Mouse (Mus musculus) liver, postnatal 0 days (tissue): ENCODE results near the gene Kcnn3. TPM values are rescaled to one million over a fixed set of nuclear protein-coding genes. Genes with fewer than 3 reads are reported as not detected.
A peak's percentile ranks its signal among the peaks of the same experiment; 100 is the strongest.

ENCODE experiments used
- ATAC-seq: fragments of 200-750 bp; cut with Nextera tagmentation; 2 replicates; pipeline ENCODE4 v1.8.0; 2017; ENCODE audit warnings: mild to moderate bottlenecking, moderate library complexity
- DNase-seq: peaks from one replicate; pipeline ENCODE4 v3.0.0-alpha.2; 2016
- H3K27ac ChIP-seq: fragments of 300-500 bp; sonication (generic); 2 replicates; pipeline ENCODE4 v1.5.1; 2014; ENCODE audit warnings: antibody characterized with exemption, moderate library complexity, mild to moderate bottlenecking, low read depth
- H3K27me3 ChIP-seq: fragments of 300-500 bp; sonication (generic); 2 replicates; pipeline ENCODE4 v1.6.1; 2014; ENCODE audit warnings: low read length, control low read depth, mixed read lengths; ENCODE audit not compliant: insufficient read depth
- H3K36me3 ChIP-seq: fragments of 300-500 bp; sonication (generic); replicated peaks from 2 replicates; pipeline ENCODE4 v1.6.1; 2014; ENCODE audit warnings: mild to moderate bottlenecking, control low read depth, low read length, moderate library complexity, mixed read lengths; ENCODE audit not compliant: insufficient read depth
- H3K4me1 ChIP-seq: fragments of 300-500 bp; sonication (generic); 2 replicates; pipeline ENCODE4 v1.6.1; 2014; ENCODE audit warnings: antibody characterized with exemption, mild to moderate bottlenecking, control low read depth; ENCODE audit not compliant: insufficient read depth
- H3K4me2 ChIP-seq: fragments of 300-500 bp; sonication (generic); 2 replicates; pipeline ENCODE4 v1.6.1; 2014; ENCODE audit warnings: low read depth, mild to moderate bottlenecking, low read length, moderate library complexity, mixed read lengths
- H3K4me3 ChIP-seq: fragments of 300-500 bp; sonication (generic); 2 replicates; pipeline ENCODE4 v1.5.1; 2014; ENCODE audit warnings: low read depth, low read length
- H3K9ac ChIP-seq: fragments of 300-500 bp; sonication (generic); replicated peaks from 2 replicates; pipeline ENCODE4 v1.6.1; 2014; ENCODE audit warnings: mild to moderate bottlenecking, moderate library complexity
- H3K9me3 ChIP-seq: fragments of 300-500 bp; sonication (generic); 2 replicates; pipeline ENCODE4 v1.6.1; 2016; ENCODE audit warnings: mild to moderate bottlenecking, control low read depth, low read length, mixed read lengths
- CTCF ChIP-seq: sonication (generic); IDR thresholded peaks from 2 replicates; pipeline ENCODE4 v1.5.1; 2016; ENCODE audit warnings: antibody characterized with exemption, low read depth
- EP300 ChIP-seq: IDR thresholded peaks from 2 replicates; pipeline ENCODE4 v1.6.1; 2016; ENCODE audit warnings: antibody characterized with exemption, low read depth, mild to moderate bottlenecking
- WGBS: fragments of 180-500 bp; shearing (Covaris S2); extraction: QIAGEN DNeasy Blood & Tissue Kit; methylation state at CpG from one replicate; pipeline ENCODE4 v1.1.7; 2014; ENCODE audit not compliant: insufficient replicate concordance; 5-methylcytosine and 5-hydroxymethylcytosine counted together
- polyA plus RNA-seq: library from polyadenylated mRNA; unstranded; fragments of >200 nt; fragmentation: Nextera tagmentation; extraction: Ambion mirVana; gene quantifications from 2 replicates; pipeline ENCODE4 v1.2.1, GENCODE M21; 2015

Kcnn3 gene
- polyA plus RNA-seq, 1 experiment from 2014 or later, result 0.04 TPM

- TF ChIP-seq EP300 (no peak), CTCF (no peak)
- no peak overlapping the region for H3K9ac ChIP-seq
- WGBS, result 39% methylated on average over 6 of the region's 6 CpGs
- no peaks in the 10 kb centered on the region for H3K9me3 ChIP-seq
- H3K4me3 ChIP-seq, result no peak overlapping the region
- H3K27ac ChIP-seq, result no peak overlapping the region
- DNase-seq (no peak), ATAC-seq (no peak)
- peaks cover 7% of the 10 kb centered on the region for H3K4me1 ChIP-seq
- no peak overlapping the region for H3K4me2 ChIP-seq
- no peaks in the 10 kb centered on the region for H3K36me3 ChIP-seq
- H3K27me3 ChIP-seq, result peaks cover 45% of the 10 kb centered on the region
These were observed 2.6 kb downstream of the Kcnn3 start for GRCm38 (mm10) chr3:89522450-89523128.

DNA sequence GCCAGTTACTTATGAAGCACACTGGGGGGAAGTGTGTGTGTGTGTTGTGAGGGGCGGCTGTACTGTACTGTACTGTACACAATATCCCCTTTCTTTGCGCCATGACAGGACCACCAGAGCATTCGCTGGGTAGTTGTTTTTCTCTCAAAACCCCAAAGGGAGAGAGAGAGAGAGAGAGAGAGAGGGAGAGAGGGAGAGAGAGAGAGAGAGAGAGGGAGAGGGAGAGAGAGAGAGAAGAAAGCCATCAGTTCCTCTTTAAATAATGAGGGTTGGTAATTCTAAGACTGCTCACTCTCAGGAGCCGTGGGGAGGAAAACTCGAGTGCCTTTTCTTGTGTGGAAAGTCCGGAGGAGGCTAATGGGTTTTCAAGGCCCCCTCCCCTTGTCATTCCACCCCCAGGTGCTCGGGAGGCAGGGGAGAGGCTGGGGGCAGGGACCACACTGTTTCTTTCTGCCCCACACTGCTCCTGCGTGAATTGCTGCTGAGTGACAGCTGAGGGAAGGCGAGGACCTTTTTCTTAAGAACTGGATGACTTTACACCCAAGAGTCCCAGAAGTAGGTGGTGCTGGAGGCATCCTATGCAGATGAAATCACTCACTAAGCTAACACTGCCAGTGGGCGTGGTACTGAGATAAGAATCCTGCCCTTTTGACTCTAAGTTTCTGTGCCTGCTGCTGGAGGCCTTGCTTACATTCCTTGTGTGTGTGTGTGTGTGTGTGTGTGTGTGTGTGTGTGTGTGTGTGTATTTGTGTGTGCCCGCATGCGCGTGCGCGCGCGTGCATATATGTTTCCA is 6.5 kb downstream of the Kcnn3 start:
- peaks cover 18% of the 10 kb centered on the region for H3K27me3 ChIP-seq
- no peak overlapping the region for H3K4me3 ChIP-seq
- H3K9me3 ChIP-seq, result no peaks in the 10 kb centered on the region
- DNase-seq (no peak), ATAC-seq (no peak)
- no peak overlapping the region for H3K4me2 ChIP-seq
- TF ChIP-seq EP300 (no peak), CTCF (no peak)
- H3K9ac ChIP-seq, result no peak overlapping the region
- no peaks in the 10 kb centered on the region for H3K36me3 ChIP-seq
- no peak overlapping the region for H3K27ac ChIP-seq
- no peaks in the 10 kb centered on the region for H3K4me1 ChIP-seq
- 49% methylated on average over 17 of the region's 17 CpGs for WGBS

DNA sequence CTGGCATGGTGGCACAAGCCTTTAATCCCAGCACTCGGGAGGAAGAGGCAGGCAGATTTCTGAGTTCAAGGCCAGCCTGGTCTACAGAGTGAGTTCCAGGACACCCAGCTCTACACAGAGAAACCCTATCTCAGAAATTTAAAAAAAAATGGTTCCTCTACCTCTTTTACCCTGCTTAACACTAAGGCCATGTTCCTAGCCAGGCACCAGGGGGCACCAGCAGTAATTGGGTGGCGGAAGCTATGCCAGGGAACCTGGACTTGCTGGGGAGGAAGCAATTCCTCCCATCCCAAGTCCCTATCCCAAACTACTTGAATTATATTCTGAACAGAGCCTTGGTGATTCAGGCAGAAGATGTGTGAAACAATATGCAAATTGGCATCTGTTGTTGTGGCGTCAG is 9.8 kb downstream of the Kcnn3 start:
- DNase-seq, result no peak
- H3K4me2 ChIP-seq, result no peak overlapping the region
- WGBS, result 72% methylated on average over 3 of the region's 3 CpGs

GRCm38 (mm10) chr3:89534566-89535097 is 14.7 kb downstream of the Kcnn3 start:
- 49% methylated on average over 6 of the region's 6 CpGs for WGBS
- Histone ChIP-seq H3K9me3 (no peaks in the 10 kb centered on the region), H3K4me2 (no peak overlapping the region), H3K27me3 (0 out of 2 replicates have a peak, but pooled peaks cover 9% of the 10 kb centered on the region), H3K27ac (no peak overlapping the region), H3K4me3 (no peak overlapping the region), H3K9ac (no peak overlapping the region), H3K4me1 (no peaks in the 10 kb centered on the region), H3K36me3 (no peaks in the 10 kb centered on the region)
- TF ChIP-seq CTCF (no peak), EP300 (no peak)
- no peak for ATAC-seq
- DNase-seq, result no peak

More for the DNA sequence above, 9.8 kb downstream of the Kcnn3 start:
- peak; percentile 44 for TF ChIP-seq CTCF
- no peak for TF ChIP-seq EP300
- H3K27ac ChIP-seq, result no peak overlapping the region
- H3K9ac ChIP-seq, result no peak overlapping the region
- 0 out of 2 replicates have a peak, but pooled peaks cover 5% of the 10 kb centered on the region for H3K27me3 ChIP-seq
- H3K4me3 ChIP-seq, result no peak overlapping the region
- H3K36me3 ChIP-seq, result no peaks in the 10 kb centered on the region
- no peak for ATAC-seq
- H3K4me1 ChIP-seq, result no peaks in the 10 kb centered on the region
- H3K9me3 ChIP-seq, result no peaks in the 10 kb centered on the region

DNA sequence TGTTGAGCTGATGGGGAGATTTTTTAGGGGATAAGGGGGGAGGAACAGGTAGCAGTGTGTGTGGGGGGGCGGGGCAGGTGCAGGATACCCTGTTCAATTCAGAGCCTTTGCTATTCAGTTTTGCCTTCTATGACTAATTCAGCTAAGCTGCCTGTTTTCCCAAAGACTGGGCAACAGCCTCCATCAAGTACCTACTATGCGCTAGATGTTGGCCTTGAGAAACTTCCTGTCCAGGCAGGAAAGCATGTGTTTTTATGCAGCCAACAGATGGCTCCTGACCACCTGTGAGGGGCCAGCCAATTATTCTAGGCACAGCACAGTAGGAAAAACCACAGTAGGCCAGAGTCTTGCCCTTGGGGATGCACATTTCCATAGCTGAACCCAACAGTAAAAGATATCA is 15.2 kb downstream of the Kcnn3 start:
- 88% methylated on average over 2 of the region's 2 CpGs for WGBS
- H3K27ac ChIP-seq, result no peak overlapping the region
- no peak for ATAC-seq

DNA sequence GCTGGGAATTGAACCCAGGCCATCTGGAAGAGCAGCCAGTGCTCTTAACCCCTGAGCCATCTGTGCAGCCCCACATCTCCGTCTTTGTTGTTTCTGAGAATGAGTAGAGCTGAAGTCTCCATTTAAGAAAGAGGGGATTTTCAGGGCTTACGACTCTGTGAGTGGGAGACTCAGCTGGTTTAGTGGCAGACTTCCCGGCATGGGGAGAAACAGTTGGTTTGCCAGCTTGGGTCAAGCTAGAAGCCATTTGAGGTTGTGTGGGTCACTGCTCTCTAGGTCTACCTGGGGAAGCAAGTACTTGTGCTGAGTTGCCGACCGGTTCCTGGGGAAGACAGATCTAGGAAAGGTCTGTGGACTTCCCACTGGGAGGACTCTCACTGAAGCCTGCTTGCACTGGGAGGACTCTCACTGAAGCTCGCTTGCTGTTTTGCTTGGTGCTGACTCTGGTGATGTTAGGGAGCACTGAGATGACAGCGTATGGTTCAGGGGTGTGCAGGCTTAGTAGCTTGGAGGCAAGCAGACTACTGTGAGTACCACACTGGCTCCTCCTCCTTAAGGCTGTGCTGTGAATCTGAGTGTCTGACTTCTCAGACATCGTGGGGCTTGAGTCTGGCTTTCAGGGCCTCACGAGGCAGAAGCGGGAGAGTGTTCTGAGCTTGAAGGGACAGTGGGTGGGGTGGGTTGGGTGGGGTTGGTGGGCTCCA is 19.2 kb downstream of the Kcnn3 start:
- H3K9ac ChIP-seq, result no peak overlapping the region
- no peaks in the 10 kb centered on the region for H3K9me3 ChIP-seq
- no peak overlapping the region for H3K27ac ChIP-seq
- TF ChIP-seq CTCF, result no peak
- TF ChIP-seq EP300, result no peak
- ATAC-seq (no peak), DNase-seq (no peak)
- H3K4me2 ChIP-seq, result no peak overlapping the region
- H3K4me3 ChIP-seq, result no peak overlapping the region
- H3K36me3 ChIP-seq, result no peaks in the 10 kb centered on the region
- no peaks in the 10 kb centered on the region for H3K4me1 ChIP-seq
- WGBS, result 69% methylated on average over 10 of the region's 10 CpGs
- H3K27me3 ChIP-seq, result 0 out of 2 replicates have a peak, but pooled peaks cover 4% of the 10 kb centered on the region

More for the DNA sequence above, 15.2 kb downstream of the Kcnn3 start:
- Histone ChIP-seq H3K27me3 (0 out of 2 replicates have a peak, but pooled peaks cover 9% of the 10 kb centered on the region), H3K9ac (no peak overlapping the region), H3K4me1 (no peaks in the 10 kb centered on the region), H3K4me3 (no peak overlapping the region), H3K4me2 (no peak overlapping the region), H3K36me3 (no peaks in the 10 kb centered on the region), H3K9me3 (no peaks in the 10 kb centered on the region)
- no peak for TF ChIP-seq EP300
- TF ChIP-seq CTCF, result no peak
- DNase-seq, result no peak
